Mouse (Mus musculus): ENCODE measurements at regions not wholly inside any gene's neighbourhood (a gene's known extent, or its start where the extent isn't known, plus 50 kb on each side); places are given as distances from the start of the nearest gene placed in this dataset.

- TF ChIP-seq NELFE (IDR thresholded peaks at IDR 0.05; ENCODE audit: low read depth, low read length) (no peak), CHD2 (IDR thresholded peaks at IDR 0.05; ENCODE audit: low read length) (no peak), E2F4 (IDR thresholded peaks at IDR 0.05; ENCODE audit: insufficient replicate concordance, low read depth, low read length) (no peak), SMC3 (IDR thresholded peaks at IDR 0.05; ENCODE audit: low read depth, low read length) (no peak), RAD21 (IDR thresholded peaks at IDR 0.05; ENCODE audit: low read depth, low read length) (no peak), IRF4 (IDR thresholded peaks at IDR 0.05; ENCODE audit: low read depth, low read length) (no peak), ZNF384 (IDR thresholded peaks at IDR 0.05; ENCODE audit: low read depth, low read length) (no peak), CTCF (conservative IDR thresholded peaks at IDR 0.05 in 1 of 2, IDR thresholded peaks at IDR 0.05 in 1 of 2; ENCODE audit: low read depth in 2 of 2, low read length in 2 of 2) (no peak), JUND (conservative IDR thresholded peaks at IDR 0.05; ENCODE audit: low read depth, low read length) (no peak), USF2 (conservative IDR thresholded peaks at IDR 0.05; ENCODE audit: low read depth, low read length) (no peak), MAFK (IDR thresholded peaks at IDR 0.05; ENCODE audit: insufficient replicate concordance, low read length) (no peak), ZKSCAN1 (IDR thresholded peaks at IDR 0.05; ENCODE audit: borderline replicate concordance, low read depth, low read length) (no peak), KAT2A (IDR thresholded peaks at IDR 0.05; ENCODE audit: insufficient replicate concordance, low read length) (no peak), ETS1 (conservative IDR thresholded peaks at IDR 0.05; ENCODE audit: low read depth, low read length) (no peak), TCF12 (IDR thresholded peaks at IDR 0.05; ENCODE audit: low read depth, low read length) (no peak), UBTF (IDR thresholded peaks at IDR 0.05; ENCODE audit: low read depth, low read length) (no peak), BHLHE40 (IDR thresholded peaks at IDR 0.05; ENCODE audit: low read depth, low read length) (no peak), ZMIZ1 (IDR thresholded peaks at IDR 0.05; ENCODE audit: low read depth, low read length) (no peak)
- in situ Hi-C loops (cut with MboI; ENCODE audit: low pct_ligation_motif_present, low pct_unique_long_range_greater_than_20kb, low sequenced_read_pairs) = no loop called here
- no peak overlapping the region for H3K27ac ChIP-seq (ENCODE audit: insufficient read depth, low read depth)
Measured at GRCm38 (mm10) chr9:69705942-69706341, 54.8 kb downstream of the Foxb1 start.

GRCm38 (mm10) chr9:69705071-69705470 lies 55.7 kb downstream of the Foxb1 start:
- dilution Hi-C loops (cut with MboI; ENCODE audit: extremely low pct_ligation_motif_present, extremely low pct_unique_long_range_greater_than_20kb, low sequenced_read_pairs) = no loop called here

More at GRCm38 (mm10) chr9:69705942-69706341, 54.8 kb downstream of the Foxb1 start:
- Histone ChIP-seq H3K36me3 (replicated peaks in 1 of 2; ENCODE audit: control insufficient read depth in 1 of 2, insufficient read depth in 1 of 2, low read length in 1 of 2) (no peaks in the 10 kb centered on the region), H3K9me3 (replicated peaks; ENCODE audit: low read length) (peaks cover 8% of the 10 kb centered on the region), H3K27me3 (replicated peaks) (no peaks in the 10 kb centered on the region), H3K4me1 (ENCODE audit: control insufficient read depth in 1 of 2, insufficient read depth in 2 of 2) (peaks cover 17 to 53% of the 10 kb centered on the region in 2 experiments), H3K9ac (ENCODE audit: insufficient read depth, low read depth) (no peak overlapping the region), H3K79me2 (replicated peaks; ENCODE audit: control insufficient read depth, extremely low read depth, insufficient read depth, poor library complexity, severe bottlenecking) (no peaks in the 10 kb centered on the region), H3K4me3 (replicated peaks in 1 of 3; ENCODE audit: low read depth in 2 of 3, low read length in 2 of 3, poor library complexity in 1 of 3) (no peak overlapping the region), H3K4me2 (ENCODE audit: insufficient read depth, low read depth, poor library complexity, severe bottlenecking) (no peak overlapping the region)
- no peak for DNase-seq (ENCODE audit: extremely low read depth)
- dilution Hi-C loops (cut with MboI; ENCODE audit: extremely low pct_ligation_motif_present, extremely low pct_unique_long_range_greater_than_20kb, low sequenced_read_pairs) = no loop called here

More at GRCm38 (mm10) chr9:69705071-69705470, 55.7 kb downstream of the Foxb1 start:
- peaks cover 17 to 61% of the 10 kb centered on the region in 2 experiments for H3K4me1 ChIP-seq (ENCODE audit: control insufficient read depth in 1 of 2, insufficient read depth in 2 of 2)
- in situ Hi-C loops (cut with MboI; ENCODE audit: low pct_ligation_motif_present, low pct_unique_long_range_greater_than_20kb, low sequenced_read_pairs) = no loop called here
- no peaks in the 10 kb centered on the region for H3K79me2 ChIP-seq (replicated peaks; ENCODE audit: control insufficient read depth, extremely low read depth, insufficient read depth, poor library complexity, severe bottlenecking)
- no peaks in the 10 kb centered on the region for H3K36me3 ChIP-seq (replicated peaks in 1 of 2; ENCODE audit: control insufficient read depth in 1 of 2, insufficient read depth in 1 of 2, low read length in 1 of 2)
- H3K27me3 ChIP-seq (replicated peaks) = no peaks in the 10 kb centered on the region
- H3K9ac ChIP-seq (ENCODE audit: insufficient read depth, low read depth) = no peak overlapping the region
- H3K4me2 ChIP-seq (ENCODE audit: insufficient read depth, low read depth, poor library complexity, severe bottlenecking) = no peak overlapping the region
- DNase-seq (ENCODE audit: extremely low read depth) = no peak
- H3K27ac ChIP-seq (ENCODE audit: insufficient read depth, low read depth) = no peak overlapping the region
- no peak for TF ChIP-seq ETS1 (conservative IDR thresholded peaks at IDR 0.05; ENCODE audit: low read depth, low read length)
- TF ChIP-seq UBTF (IDR thresholded peaks at IDR 0.05; ENCODE audit: low read depth, low read length) = no peak
- TF ChIP-seq ZMIZ1 (IDR thresholded peaks at IDR 0.05; ENCODE audit: low read depth, low read length) = no peak
- no peak for TF ChIP-seq USF2 (conservative IDR thresholded peaks at IDR 0.05; ENCODE audit: low read depth, low read length)
- TF ChIP-seq HCFC1 (IDR thresholded peaks at IDR 0.05; ENCODE audit: low read depth, low read length) = no peak
- TF ChIP-seq BHLHE40 (IDR thresholded peaks at IDR 0.05; ENCODE audit: low read depth, low read length) = no peak
- no peak for TF ChIP-seq GABPA (IDR thresholded peaks at IDR 0.05; ENCODE audit: insufficient replicate concordance, low read depth, low read length)
- TF ChIP-seq EP300 (IDR thresholded peaks at IDR 0.05; ENCODE audit: low read length) = no peak
- no peak for TF ChIP-seq ZNF384 (IDR thresholded peaks at IDR 0.05; ENCODE audit: low read depth, low read length)
- no peak for TF ChIP-seq MAFK (IDR thresholded peaks at IDR 0.05; ENCODE audit: insufficient replicate concordance, low read length)
- no peak overlapping the region for H3K4me3 ChIP-seq (replicated peaks in 1 of 3; ENCODE audit: low read depth in 2 of 3, low read length in 2 of 3, poor library complexity in 1 of 3)
- peaks cover 8% of the 10 kb centered on the region for H3K9me3 ChIP-seq (replicated peaks; ENCODE audit: low read length)

Data from CH12.LX (cell line).